Mouse (Mus musculus) liver, adult 2 months (tissue): Measurements from ENCODE around the gene Vegfd. TPM values are rescaled to one million over a fixed set of nuclear protein-coding genes. Genes with fewer than 3 reads are reported as not detected.

Experiments used
- DNase-seq: peaks from one replicate; pipeline ENCODE4 v3.0.0-alpha.2; 2011; ENCODE audit warnings: low read depth, low spot score; ENCODE audit errors: extremely low read depth
- H3K27ac ChIP-seq: fragments of 200-500 bp; replicated peaks from 2 replicates; pipeline ENCODE4 v1.5.1; 2012; ENCODE audit warnings: low read depth, mild to moderate bottlenecking, control low read depth, inconsistent platforms, low read length; ENCODE audit not compliant: insufficient read depth
- H3K27me3 ChIP-seq: fragments of 200-500 bp; 2 replicates; pipeline ENCODE4 v1.6.1; 2012; ENCODE audit warnings: mild to moderate bottlenecking, moderate library complexity, low read length, inconsistent platforms; ENCODE audit not compliant: control insufficient read depth, insufficient read depth
- H3K36me3 ChIP-seq: fragments of 200-500 bp; 2 replicates; pipeline ENCODE4 v1.6.1; 2012; ENCODE audit warnings: low read length, inconsistent platforms; ENCODE audit not compliant: control insufficient read depth, insufficient read depth
- H3K4me1 ChIP-seq: fragments of 200-500 bp; 2 replicates; pipeline ENCODE4 v1.6.1; 2011; ENCODE audit warnings: low read length; ENCODE audit not compliant: control insufficient read depth, insufficient read depth
- H3K4me3 ChIP-seq: fragments of 200-500 bp; 2 replicates; pipeline ENCODE4 v1.5.1; 2011; ENCODE audit warnings: low read depth, mild to moderate bottlenecking, control low read depth, low read length, moderate library complexity; ENCODE audit not compliant: insufficient read depth
- H3K79me2 ChIP-seq: fragments of 200-500 bp; 2 replicates; pipeline ENCODE4 v1.6.1; 2012; ENCODE audit warnings: inconsistent platforms, mild to moderate bottlenecking, low read length, moderate library complexity; ENCODE audit not compliant: control insufficient read depth, insufficient read depth
- H3K9ac ChIP-seq: fragments of 200-500 bp; 2 replicates; pipeline ENCODE4 v1.6.1; 2012; ENCODE audit warnings: low read depth, mild to moderate bottlenecking, control low read depth, inconsistent platforms, low read length
- CTCF ChIP-seq: fragments of 200-500 bp; IDR thresholded peaks from 2 replicates; pipeline ENCODE4 v1.5.1; 2011; ENCODE audit warnings: low read depth, low read length, control low read depth
- POLR2A ChIP-seq: fragments of 200-500 bp; IDR thresholded peaks from 2 replicates; pipeline ENCODE4 v1.6.1; 2011; ENCODE audit warnings: low read length, control low read depth; ENCODE audit not compliant: insufficient read depth; ENCODE audit errors: extremely low read depth
- WGBS: fragments of 180-500 bp; shearing (Covaris S2); methylation state at CpG from one replicate; pipeline ENCODE4 v1.1.7; 2018; 5-methylcytosine and 5-hydroxymethylcytosine counted together
- polyA plus RNA-seq: library from polyadenylated mRNA; depleted of rRNA; stranded (reverse); fragments of >200 nt; gene quantifications from 2 replicates; pipeline ENCODE4 v1.2.3, GENCODE M21; 2012
- total RNA-seq: library from RNA; depleted of rRNA; stranded (reverse); fragments of >200 nt; gene quantifications from 2 replicates; pipeline ENCODE4 v1.2.3, GENCODE M21; 2014

Gene Vegfd
- total and polyA plus RNA-seq, 2 experiments = 1.0 to 1.2 TPM

DNA sequence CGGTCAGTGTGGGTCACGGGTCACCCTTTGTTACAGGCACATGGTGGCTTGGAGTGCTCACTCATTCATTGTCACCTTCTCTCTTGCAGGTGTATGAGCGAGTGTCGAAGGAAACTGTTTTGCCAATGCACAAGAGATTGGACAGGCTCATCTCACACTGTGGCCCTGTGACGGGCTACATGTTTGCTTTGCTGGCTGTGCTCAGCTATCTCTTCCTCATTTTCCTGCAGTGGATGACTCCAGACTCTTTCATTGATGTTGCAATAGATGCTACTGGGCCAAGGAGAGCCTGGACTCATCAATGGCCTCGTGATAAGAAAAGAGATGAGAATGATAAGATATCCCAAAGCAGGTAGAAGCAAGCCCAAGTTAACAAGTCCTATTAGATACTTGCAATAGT, 58.4 kb downstream of the Vegfd start:
- 25% methylated on average over 6 of the region's 6 CpGs for WGBS
- Histone ChIP-seq H3K36me3 (peaks cover 2% of the 10 kb centered on the region; the same call in 1 of the 2 replicates), H3K4me3 (no peak overlapping the region), H3K27ac (peak overlapping the region; percentile 67), H3K4me1 (peaks cover 13% of the 10 kb centered on the region), H3K79me2 (no peaks in the 10 kb centered on the region), H3K9ac (no peak overlapping the region), H3K27me3 (no peaks in the 10 kb centered on the region)
- peak; percentile 80 for DNase-seq
- TF ChIP-seq CTCF (no peak), POLR2A (no peak)

DNA sequence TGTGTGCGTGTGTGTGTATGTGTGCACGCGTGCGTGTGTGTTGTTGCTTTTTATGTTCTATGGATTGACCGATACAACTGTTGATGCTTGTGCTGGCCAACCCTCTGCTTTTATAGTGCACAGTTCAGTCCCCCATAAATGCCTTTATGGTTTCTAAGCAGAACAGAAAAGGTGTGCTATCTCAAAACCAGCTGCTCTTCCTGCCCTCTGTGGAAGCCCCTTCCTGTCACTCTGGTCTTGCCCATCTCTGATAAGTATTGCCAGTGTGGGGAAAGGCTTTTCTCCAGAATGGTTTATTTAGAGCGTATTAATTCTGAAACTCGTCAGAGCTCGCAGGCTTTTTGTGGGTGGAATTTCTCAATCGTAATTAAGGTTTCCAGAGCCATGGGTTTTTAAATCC, 59.5 kb downstream of the Vegfd start:
- TF ChIP-seq POLR2A (no peak), CTCF (no peak)

DNA sequence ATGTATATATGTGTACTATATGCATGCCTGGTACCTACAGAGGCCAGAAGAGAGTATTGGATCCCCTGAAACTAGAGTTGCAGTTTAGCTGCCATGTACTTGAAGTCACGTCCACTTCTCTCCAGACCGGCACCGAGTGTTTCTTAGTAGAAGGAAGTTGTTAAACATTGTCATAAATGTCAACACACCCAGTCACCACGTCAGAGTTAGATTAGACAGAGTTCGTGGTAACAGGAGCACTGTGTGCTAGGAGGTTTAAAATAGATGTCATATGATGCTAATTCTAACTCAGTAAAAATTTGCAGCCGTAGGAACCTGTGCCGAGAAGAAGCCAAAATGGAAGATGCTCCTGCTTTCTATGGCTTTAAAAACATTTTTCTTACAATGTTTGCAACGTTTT, 63.5 kb downstream of the Vegfd start, which contains the start of gene Asb11:
TSS of gene Asb11 (plus strand) at position 286 of the 400 bp plus-strand sequence.
- Histone ChIP-seq H3K9ac (no peak within 1 kb of the TSS), H3K36me3 (no peaks in the 10 kb centered on the region; the same call in 1 of the 2 replicates), H3K4me1 (peaks cover 2% of the 10 kb centered on the region; the same call in 1 of the 2 replicates), H3K4me3 (no peak within 1 kb of the TSS), H3K27me3 (no peaks in the 10 kb centered on the region), H3K27ac (no peak within 1 kb of the TSS), H3K79me2 (no peaks in the 10 kb centered on the region)
- 39% methylated on average over 8 of the region's 8 CpGs for WGBS
- DNase-seq = no peak
- no peak for TF ChIP-seq POLR2A
- no peak for TF ChIP-seq CTCF

More for the DNA sequence above, 59.5 kb downstream of the Vegfd start:
- 98% methylated on average over 9 of the region's 9 CpGs for WGBS
- Histone ChIP-seq H3K27ac (no peak overlapping the region), H3K36me3 (peaks cover 2% of the 10 kb centered on the region; the same call in 1 of the 2 replicates), H3K4me1 (peaks cover 13% of the 10 kb centered on the region), H3K27me3 (no peaks in the 10 kb centered on the region), H3K4me3 (no peak overlapping the region), H3K79me2 (no peaks in the 10 kb centered on the region), H3K9ac (no peak overlapping the region)
- DNase-seq = no peak

DNA sequence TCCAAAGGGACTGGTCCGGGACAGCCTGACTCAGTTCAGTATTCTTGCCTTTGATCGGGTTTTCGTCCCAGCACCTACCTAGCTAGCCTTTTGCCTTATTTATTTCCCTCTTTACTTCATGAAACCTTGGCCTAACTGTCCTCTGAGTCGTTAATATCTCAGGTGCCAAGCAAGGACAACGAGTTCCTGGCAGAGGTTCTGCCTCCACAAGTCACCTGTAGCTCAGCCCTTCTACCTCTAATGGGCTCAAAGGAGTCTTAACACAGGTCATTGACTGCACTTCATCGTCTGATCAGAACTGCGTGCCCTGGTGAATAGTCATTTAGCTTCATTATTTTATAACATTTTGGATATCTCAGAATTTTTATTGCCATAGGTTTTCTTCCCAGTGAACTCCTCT, 66.3 kb downstream of the Vegfd start:
- 87% methylated on average over 7 of the region's 7 CpGs for WGBS
- H3K9ac ChIP-seq = no peak overlapping the region
- no peak for TF ChIP-seq POLR2A
- no peak for TF ChIP-seq CTCF

DNA sequence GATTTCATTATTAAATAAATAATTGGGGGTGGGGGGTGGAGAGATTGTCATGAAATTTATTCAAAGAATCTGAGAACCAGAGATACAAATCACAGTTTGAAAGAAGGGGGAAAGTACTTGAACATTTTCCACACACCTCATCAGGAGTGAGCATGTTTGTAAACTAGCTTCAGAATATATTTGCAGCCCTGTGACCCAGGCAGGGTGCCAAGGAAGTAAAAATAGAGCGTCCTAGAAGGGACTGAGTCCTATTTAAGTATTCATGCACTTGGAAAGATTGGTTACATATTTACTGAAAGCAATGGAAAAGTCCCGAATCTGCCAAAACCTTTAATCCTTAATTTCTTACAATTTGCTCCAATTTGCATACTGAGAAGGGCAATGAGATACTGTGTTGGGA, 67.0 kb downstream of the Vegfd start:
- Histone ChIP-seq H3K36me3 (no peaks in the 10 kb centered on the region), H3K4me1 (peaks cover 2% of the 10 kb centered on the region; the same call in 1 of the 2 replicates), H3K4me3 (no peak overlapping the region), H3K79me2 (no peaks in the 10 kb centered on the region), H3K27ac (no peak overlapping the region), H3K9ac (no peak overlapping the region), H3K27me3 (no peaks in the 10 kb centered on the region)
- WGBS = 7% methylated on average over 2 of the region's 2 CpGs
- TF ChIP-seq CTCF (no peak), POLR2A (no peak)
- DNase-seq = peak; percentile 49

More for the DNA sequence above, 66.3 kb downstream of the Vegfd start:
- H3K4me1 ChIP-seq = peaks cover 2% of the 10 kb centered on the region; the same call in 1 of the 2 replicates
- no peaks in the 10 kb centered on the region for H3K79me2 ChIP-seq
- H3K4me3 ChIP-seq = no peak overlapping the region
- H3K27ac ChIP-seq = no peak overlapping the region
- no peaks in the 10 kb centered on the region for H3K36me3 ChIP-seq
- DNase-seq = no peak
- no peaks in the 10 kb centered on the region for H3K27me3 ChIP-seq

DNA sequence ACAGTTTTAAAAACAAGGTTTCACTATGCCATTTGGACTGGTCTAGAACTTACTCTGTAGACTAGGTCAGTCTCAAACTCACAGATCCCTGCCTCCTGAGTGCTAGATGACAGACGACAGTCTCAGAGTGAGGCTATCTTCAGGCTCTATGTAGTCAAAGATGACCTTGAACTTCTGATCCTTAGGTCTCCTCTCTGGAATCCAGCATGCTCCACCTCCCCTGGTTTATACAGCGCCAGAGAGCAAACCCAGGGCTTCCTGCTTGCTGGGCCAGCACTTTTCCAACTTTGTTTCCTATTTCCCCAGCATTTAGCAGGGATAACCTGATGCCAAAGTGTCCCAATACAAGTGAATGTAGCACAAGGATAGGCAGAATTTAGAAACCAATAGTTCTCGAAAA, 67.5 kb downstream of the Vegfd start:
- no peak for DNase-seq
- no peaks in the 10 kb centered on the region for H3K27me3 ChIP-seq
- WGBS = 46% methylated on average over 3 of the region's 3 CpGs
- H3K27ac ChIP-seq = no peak overlapping the region
- peaks cover 4% of the 10 kb centered on the region; the same call in 1 of the 2 replicates for H3K4me1 ChIP-seq
- no peak overlapping the region for H3K9ac ChIP-seq
- TF ChIP-seq POLR2A (no peak), CTCF (no peak)
- no peaks in the 10 kb centered on the region for H3K36me3 ChIP-seq
- H3K4me3 ChIP-seq = no peak overlapping the region
- no peaks in the 10 kb centered on the region for H3K79me2 ChIP-seq
